Comparison of ENCODE assay signal across 16 mouse cellular contexts in the genomic region with DNA sequence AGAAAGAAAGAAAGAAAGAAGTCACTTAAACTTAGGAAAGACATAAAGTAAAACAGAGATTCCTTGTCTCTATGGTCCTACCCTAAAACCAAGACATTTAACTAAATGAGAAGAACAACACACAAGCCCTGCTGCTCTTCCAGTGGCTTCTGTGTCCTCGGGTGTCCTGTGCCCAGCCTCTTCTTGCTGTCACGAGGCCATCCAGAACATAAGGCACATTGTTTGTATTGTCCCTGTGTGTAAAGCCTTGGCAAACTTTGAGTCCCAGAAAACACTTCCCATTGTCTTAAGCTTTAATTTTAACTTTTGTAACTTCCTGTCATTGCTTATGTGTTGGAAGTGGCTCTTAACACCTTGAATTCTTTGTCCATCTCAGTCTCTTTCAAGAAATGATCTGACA.
"Had no signal": no experiment of that assay in that cellular context is flagged by ENCODE, and none has a peak within 500 bp of the region (broad histone marks: within the 10 kb centered on the region; RNA-seq: fewer than 3 reads in every experiment).

No protein-coding gene starts in this region.

- H3K27ac ChIP-seq: neural tube, embryonic 13.5 days; neural tube, embryonic 15.5 days; stomach, embryonic 15.5 days; stomach, postnatal 0 days had no signal

- H3K36me3 ChIP-seq: stomach, embryonic 15.5 days had no signal

- DNase-seq: retina, postnatal 1 day; right cerebral cortex, adult 18-20 months; right cerebral cortex, postnatal 14 days; right cerebral cortex, postnatal 25 days; right cerebral cortex, postnatal 4 days; spleen, adult 18-20 months; thymus, adult 18-20 months; thymus, adult 2 months; thymus, postnatal 14 days; thymus, postnatal 25 days; thymus, postnatal 36 days; thymus, postnatal 4 days had no signal

- H3K27me3 ChIP-seq: neural tube, embryonic 13.5 days; neural tube, embryonic 15.5 days; stomach, embryonic 15.5 days had no signal

- H3K9me3 ChIP-seq: neural tube, embryonic 13.5 days; neural tube, embryonic 15.5 days; stomach, embryonic 15.5 days had no signal

- H3K9ac ChIP-seq: neural tube, embryonic 13.5 days; neural tube, embryonic 15.5 days; stomach, embryonic 15.5 days had no signal

- H3K4me2 ChIP-seq: neural tube, embryonic 13.5 days; neural tube, embryonic 15.5 days; stomach, embryonic 15.5 days had no signal

- H3K4me1 ChIP-seq: neural tube, embryonic 15.5 days; stomach, embryonic 15.5 days had no signal

- H3K4me3 ChIP-seq: neural tube, embryonic 13.5 days; neural tube, embryonic 15.5 days; stomach, embryonic 15.5 days had no signal
